Mouse (Mus musculus) brain, adult 2 months (tissue): ENCODE measurements around the gene Serpinb6a.

Experiments used
- DNase-seq: peaks from one replicate; pipeline ENCODE4 v3.0.0; 2011; ENCODE audit warnings: low read depth, low spot score

Gene Serpinb6a

DNA sequence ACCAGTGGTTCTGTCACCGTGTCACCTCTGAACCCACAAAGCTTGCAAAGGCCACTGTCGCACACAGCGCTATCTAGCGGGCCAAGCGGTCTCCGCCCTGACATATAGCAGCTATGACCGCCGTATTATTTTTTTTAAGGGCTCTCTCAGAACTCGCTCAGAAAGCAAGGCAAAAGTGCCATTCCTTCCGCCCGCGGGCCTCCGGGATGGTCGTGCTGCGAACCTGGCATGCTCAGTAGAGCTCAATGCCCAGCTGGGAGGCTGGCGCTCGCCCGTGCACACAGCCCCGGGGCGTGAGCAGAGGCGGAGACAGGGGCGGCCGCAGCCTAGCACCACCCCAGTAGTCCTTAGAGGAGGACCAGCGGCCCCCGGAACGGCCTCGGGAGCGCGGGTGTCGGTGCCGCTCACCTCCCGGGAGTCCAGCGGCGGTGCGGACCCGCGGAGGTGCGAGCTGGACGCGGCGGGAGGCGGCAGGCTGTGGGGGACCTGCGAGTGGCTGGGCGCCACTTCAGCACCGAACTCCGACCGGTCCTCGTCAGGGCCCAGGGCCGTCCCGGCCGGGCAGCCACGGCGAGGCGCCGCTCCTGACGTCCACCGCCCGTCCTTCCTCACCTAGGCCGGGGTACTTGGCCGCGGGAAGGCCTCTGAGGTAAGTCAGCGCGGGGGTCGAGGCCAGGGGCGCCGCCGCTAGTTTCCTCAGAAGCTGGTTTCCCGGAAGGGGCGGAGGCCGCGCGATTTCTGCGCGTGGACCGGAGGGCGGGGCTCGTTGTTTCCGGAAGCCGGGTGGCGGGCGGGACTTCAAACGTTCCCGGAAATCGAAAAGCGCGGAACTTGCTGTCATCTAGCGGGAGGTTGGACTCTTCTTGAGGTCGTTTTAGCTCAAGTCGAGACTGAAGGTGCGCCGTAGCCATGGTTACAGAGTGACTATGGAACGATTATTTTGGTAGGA is at the start of gene Serpinb6a, which contains the start of gene Ripk1:
TSS of gene Serpinb6a (minus strand) at position 737 of the 949 bp plus-strand sequence.
TSS of gene Ripk1 (plus strand) at position 306 of the 949 bp plus-strand sequence.
- DNase-seq: peak; percentile 96

DNA sequence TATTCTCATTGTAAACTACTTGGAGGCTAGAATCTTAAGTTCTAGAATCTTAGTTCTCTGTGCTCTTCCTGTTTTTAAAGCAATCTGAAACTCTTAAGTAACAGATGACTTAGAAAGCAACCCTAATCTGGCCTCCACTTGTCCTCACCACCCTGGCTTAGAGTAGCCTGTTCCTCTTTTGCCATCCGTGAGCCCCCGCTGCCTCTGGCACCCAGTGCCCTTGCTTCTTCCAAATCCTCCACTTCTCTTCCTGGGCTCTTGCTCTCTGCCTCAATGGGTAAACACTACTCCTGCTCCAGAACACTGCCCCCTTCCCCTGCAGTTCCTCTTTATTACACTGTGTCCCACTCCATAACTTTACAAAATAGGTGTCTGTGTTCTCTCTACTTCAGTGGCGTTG is 49.1 kb upstream of the Serpinb6a start:
- no peak for DNase-seq

DNA sequence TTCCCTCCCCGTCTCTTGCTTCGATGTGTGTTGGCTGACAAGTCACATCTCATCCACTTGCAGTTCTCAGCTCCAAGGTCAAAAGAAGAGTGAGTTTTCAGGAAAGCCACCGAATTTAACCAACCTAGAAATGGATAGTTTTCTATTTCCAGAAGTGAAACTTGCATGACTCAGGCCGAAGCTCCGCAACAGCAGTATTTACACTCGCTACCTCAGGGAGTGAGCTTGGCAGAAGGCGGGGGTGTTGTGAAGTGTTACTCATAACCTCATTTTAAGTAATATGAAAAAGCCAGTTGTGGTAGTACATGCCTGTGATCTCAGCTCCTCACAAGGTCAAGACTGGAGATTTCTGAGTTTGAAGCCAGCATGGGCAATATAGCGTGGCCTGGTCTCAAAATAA is 47.9 kb upstream of the Serpinb6a start:
- DNase-seq: peak; percentile 91

- no peak for DNase-seq
Measured at GRCm38 (mm10) chr13:34047526-34047925, 44.9 kb upstream of the Serpinb6a start.

- DNase-seq: peak; percentile 92
Measured at GRCm38 (mm10) chr13:34046421-34047012, 43.9 kb upstream of the Serpinb6a start.

DNA sequence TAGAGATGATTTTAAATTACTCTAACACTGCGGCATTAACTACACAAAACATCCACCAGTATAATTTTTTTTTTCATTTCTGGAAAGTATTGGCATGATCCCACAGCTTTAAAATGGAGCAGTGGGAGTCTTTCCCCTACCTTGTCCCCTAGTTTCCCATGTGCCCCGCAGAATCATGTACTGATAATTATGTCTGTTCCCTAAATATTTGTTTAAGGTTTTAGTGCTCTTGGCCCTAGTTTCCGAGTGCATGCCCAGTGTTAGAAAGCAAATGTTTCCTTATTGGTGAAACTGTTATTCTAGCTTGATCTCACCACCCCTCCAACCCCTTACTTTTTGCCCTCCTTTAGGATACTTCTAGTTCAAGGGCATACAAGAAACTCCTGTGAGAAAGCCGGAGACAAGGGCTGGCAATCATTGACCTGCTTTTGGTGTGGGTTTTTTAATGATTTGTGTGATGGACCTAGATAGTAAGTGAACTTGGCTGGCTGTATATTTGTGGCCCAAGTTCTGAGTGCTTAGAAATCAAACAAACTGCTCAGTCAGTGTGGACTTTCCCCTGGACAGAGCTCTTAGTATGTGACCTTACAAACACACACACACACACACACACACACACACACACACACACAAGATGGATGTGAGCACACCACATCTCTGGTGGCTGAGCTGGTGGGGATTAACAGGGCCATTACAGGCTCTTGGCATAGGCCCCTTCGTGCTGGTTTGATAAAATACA is 43.1 kb upstream of the Serpinb6a start:
- no peak for DNase-seq

- no peak for DNase-seq
Measured at GRCm38 (mm10) chr13:34043716-34044393, 41.3 kb upstream of the Serpinb6a start.

- no peak for DNase-seq
Measured at GRCm38 (mm10) chr13:34040091-34040490, 37.5 kb upstream of the Serpinb6a start.

DNA sequence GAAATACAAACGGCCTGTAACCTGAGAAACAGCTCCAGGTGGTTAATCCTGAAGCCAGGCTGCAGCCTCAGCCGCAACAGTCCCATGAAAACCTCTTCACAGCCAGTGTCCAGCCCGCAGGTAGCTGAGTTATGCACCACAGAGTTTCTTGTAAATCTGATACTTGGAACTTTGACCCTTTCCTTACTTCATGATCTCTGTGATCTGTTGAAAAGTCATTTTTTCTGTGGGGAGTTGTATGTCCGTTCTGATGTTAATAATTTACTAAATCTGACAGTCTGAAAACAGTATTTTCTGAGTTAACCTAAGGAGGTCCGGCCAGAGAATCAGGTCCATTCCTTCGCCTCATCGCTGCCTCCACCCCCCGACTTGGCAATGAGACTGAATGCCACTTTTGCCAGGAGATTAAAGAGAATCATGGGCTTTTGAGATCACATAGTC is 36.3 kb upstream of the Serpinb6a start:
- DNase-seq: no peak

DNA sequence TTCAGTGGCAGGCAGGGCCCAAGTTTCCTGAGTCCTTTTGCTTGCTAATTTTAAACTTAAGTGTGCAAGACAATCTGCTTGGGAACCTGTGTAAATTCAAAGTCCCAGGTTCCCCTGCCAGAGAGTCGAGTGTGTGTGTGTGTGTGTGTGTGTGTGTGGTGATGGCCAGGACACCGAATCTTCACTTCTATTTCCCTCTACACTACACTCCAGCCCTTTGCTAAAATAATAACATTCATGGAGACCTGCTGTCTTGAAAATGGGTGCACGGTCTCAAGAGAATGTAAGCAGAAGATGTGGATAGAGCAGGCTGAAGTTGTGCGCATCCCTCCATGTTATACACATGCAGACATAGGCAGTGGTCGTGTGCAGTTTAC is 35.5 kb upstream of the Serpinb6a start:
- DNase-seq: peak; percentile 46

DNA sequence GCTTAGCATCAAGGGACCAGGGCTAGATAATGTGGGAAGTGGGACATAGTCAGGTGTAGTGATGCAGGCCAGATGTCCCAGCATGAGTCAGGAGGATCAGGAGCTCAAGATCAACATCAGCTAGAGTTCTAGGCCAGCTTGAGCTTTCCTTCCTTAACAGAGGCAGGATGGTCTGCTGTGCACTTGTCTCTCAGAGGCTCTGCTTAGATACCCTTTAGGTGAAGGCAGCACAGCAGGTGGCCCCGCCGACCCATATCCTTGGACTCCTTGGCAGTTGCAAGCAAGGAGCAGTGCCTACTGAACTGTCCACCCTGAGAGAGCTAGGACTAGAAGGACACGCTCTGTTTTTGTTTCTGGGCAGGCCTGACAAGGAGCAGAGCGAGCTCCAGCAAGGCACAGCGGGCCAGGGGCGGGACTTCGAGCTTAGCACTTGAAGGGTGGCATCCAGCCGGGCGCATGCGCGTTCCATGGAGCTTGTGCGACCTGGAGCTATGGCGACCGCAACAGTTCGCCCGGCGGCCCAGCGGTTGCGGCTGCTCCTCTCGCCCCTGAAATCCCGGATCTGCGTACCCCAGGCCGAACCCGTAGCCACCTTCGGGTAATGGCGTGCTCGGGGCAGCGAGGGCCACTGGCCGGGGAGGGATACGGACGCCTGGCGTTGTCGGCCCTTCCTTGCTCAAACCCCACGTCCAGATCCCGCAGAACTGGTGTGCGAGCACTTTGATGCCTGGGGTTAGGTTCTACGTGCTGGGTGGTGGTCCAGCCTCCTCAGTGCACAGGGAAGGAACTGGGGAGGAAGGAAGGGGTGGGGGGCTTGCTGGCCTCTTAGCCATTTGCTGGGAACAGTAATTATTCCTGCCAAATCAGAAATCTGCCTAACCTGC is 34.8 kb upstream of the Serpinb6a start, which contains the start of gene Bphl:
TSS of gene Bphl (plus strand) at position 426 of the 884 bp plus-strand sequence.
- DNase-seq: peak; percentile 98

DNA sequence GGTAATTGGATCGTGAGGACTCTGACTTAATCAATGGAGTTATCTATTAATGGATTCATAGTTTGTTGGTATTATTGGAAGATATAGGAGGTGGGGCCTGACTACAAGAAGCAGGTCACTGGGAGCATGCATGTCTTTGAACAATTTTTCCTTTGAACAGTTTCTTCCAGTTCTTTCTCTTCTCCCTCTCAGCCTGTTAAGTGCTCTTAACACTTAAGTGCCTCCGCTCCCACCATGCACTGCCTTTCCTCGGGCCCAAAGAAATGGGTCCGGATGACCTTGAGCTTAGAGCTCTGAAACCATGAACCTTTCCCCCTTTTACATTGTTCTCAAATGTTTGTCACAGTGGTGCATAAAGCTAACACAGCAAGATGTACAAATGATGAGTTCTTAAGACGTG is 34.1 kb upstream of the Serpinb6a start:
- DNase-seq: no peak

DNA sequence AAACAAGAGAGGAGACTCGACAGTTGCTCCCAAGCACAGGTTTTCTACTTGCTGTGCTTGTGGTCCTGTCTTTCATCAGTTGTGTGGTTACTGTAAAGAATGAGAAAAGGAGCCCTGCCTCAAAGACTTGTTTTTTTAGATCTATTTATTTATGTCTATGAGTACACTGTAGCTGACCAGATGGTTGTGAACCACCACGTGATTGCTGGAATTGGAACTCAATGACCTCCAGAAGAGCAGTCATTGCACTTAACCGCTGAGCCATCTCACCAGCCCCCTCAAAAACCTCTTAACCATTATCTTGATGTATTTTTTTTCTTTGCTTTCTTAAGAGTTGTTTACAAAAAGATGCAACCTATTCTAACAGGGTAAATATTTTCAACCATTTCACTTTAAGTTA is 32.8 kb upstream of the Serpinb6a start:
- DNase-seq: peak; percentile 29

GRCm38 (mm10) chr13:34032041-34032440 is 29.4 kb upstream of the Serpinb6a start:
- DNase-seq: no peak

GRCm38 (mm10) chr13:34021998-34022397 is 19.4 kb upstream of the Serpinb6a start:
- DNase-seq: no peak

GRCm38 (mm10) chr13:34018521-34018920 is 15.9 kb upstream of the Serpinb6a start:
- DNase-seq: no peak

DNA sequence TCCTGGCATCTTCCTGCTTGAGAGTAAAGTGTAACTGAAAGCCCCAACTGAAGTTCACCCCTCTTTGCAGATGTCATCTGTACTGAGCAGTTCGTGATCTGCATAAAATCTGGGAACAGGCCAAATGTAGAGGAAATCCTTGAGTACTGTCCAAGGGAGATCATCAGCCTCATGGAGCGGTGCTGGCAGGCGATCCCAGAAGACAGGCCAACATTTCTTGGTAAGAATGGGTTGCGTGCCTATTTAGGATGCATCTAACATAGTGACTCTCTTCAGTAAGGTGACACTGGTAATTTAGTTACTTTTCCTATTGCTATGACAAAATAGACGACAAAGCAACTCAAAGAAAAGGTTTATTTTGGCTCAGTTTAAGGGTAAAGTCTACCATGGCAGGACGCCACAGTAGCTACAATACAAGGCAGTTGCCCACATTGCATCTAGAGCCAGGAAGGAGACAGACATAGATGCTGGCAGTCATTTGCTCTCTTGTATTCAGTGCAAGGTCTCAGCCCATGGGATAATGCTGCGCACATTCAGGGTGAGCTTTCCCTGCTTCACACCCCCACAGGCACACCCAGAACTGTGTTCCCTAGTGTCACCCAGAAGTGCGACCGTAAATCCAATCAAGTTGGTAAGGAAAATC is 14.5 kb upstream of the Serpinb6a start:
- peak; percentile 47 for DNase-seq

DNA sequence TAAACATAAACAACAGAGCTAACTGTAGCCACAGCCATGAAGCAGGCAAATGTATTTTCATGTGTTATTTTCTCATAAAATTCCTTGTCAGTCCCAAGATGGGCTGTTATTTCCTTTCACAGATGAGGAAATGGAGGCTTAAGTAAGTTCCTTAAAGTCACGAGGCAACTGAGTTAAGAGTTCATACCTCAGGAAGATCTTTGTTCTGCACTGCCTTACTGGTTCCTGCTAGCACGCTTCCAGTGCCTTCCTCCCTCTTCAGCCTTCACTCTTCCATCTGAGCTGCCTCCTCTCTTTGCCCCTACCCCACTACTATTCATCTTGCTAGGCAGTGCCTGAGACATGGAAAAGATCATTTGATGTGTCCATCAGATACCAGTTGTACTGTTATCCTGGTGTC is 4.6 kb upstream of the Serpinb6a start:
- no peak for DNase-seq

DNA sequence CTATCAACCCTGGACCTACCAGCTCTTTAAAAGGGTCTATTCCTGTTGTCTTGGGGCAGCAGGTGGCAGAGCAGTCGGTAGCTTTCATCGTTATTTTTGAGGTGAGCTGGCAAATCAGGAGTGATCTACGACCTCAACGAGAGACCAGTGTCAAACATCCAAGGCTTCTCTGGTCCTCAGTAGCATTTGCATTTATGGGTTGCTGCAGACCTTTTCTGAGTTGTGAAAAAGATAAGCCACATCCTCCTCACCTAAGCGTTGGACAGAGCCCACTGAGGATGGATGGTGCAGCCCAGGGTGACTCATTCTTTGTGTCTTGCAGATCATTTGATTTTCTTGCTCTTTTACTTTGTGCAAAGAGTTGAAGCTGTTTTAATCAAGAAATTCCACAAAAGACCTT is 464 bp upstream of the Serpinb6a start:
- peak; percentile 24 for DNase-seq

- peak; percentile 91 for DNase-seq
Measured at GRCm38 (mm10) chr13:33995197-33995596, 7.4 kb downstream of the Serpinb6a start.
